Mouse (Mus musculus) intestine, embryonic 16.5 days (tissue): ENCODE measurements around the gene Resp18. TPM values are rescaled to one million over a fixed set of nuclear protein-coding genes. Genes with fewer than 3 reads are reported as not detected.

ENCODE experiments used
- ATAC-seq: fragments of 200-750 bp; cut with Nextera tagmentation; 2 replicates; pipeline ENCODE4 v1.8.0; 2017; ENCODE audit warnings: moderate TSS enrichment, moderate library complexity
- H3K27ac ChIP-seq: fragments of 300-500 bp; sonication (generic); 2 replicates; pipeline ENCODE4 v1.5.1; 2014; ENCODE audit warnings: mild to moderate bottlenecking, low read length
- H3K27me3 ChIP-seq: fragments of 300-500 bp; sonication (generic); replicated peaks from 2 replicates; pipeline ENCODE4 v1.6.1; 2014; ENCODE audit warnings: low read length, control low read depth, mixed read lengths; ENCODE audit not compliant: control insufficient read depth, insufficient read depth
- H3K36me3 ChIP-seq: fragments of 300-500 bp; sonication (generic); 2 replicates; pipeline ENCODE4 v1.6.1; 2014; ENCODE audit warnings: low read length, control low read depth; ENCODE audit not compliant: control insufficient read depth, insufficient read depth
- H3K4me1 ChIP-seq: fragments of 300-500 bp; sonication (generic); 2 replicates; pipeline ENCODE4 v1.6.1; 2014; ENCODE audit warnings: low read length, control low read depth, mixed read lengths; ENCODE audit not compliant: control insufficient read depth, insufficient read depth
- H3K4me2 ChIP-seq: fragments of 300-500 bp; sonication (generic); 2 replicates; pipeline ENCODE4 v1.6.1; 2014; ENCODE audit warnings: low read depth, low read length, control low read depth
- H3K4me3 ChIP-seq: fragments of 300-500 bp; sonication (generic); 2 replicates; pipeline ENCODE4 v1.5.1; 2014; ENCODE audit warnings: mild to moderate bottlenecking, low read length
- H3K9ac ChIP-seq: fragments of 300-500 bp; sonication (generic); 2 replicates; pipeline ENCODE4 v1.6.1; 2014; ENCODE audit warnings: low read depth, low read length
- H3K9me3 ChIP-seq: fragments of 300-500 bp; sonication (generic); 2 replicates; pipeline ENCODE4 v1.6.1; 2016; ENCODE audit warnings: low read length, control low read depth; ENCODE audit not compliant: control insufficient read depth
- WGBS: fragments of 180-500 bp; shearing (Covaris S2); extraction: QIAGEN DNeasy Blood & Tissue Kit; methylation state at CpG from one replicate; pipeline ENCODE4 v1.1.7; 2014; 5-methylcytosine and 5-hydroxymethylcytosine counted together
- polyA plus RNA-seq: library from polyadenylated mRNA; unstranded; fragments of >200 nt; fragmentation: Nextera tagmentation; extraction: Ambion mirVana; gene quantifications from 2 replicates; pipeline ENCODE4 v1.2.1, GENCODE M21; 2015

The Resp18 gene
- polyA plus RNA-seq = 9.2 and 9.9 TPM in 2 replicates

GRCm38 (mm10) chr1:75278228-75278627, at the start of gene Resp18:
Gene Resp18 (minus strand): TSS chr1:75278415.
- ATAC-seq = no peak
- H3K9me3 ChIP-seq = no peaks in the 10 kb centered on the region
- WGBS = 5% methylated on average over 13 of the region's 13 CpGs

DNA sequence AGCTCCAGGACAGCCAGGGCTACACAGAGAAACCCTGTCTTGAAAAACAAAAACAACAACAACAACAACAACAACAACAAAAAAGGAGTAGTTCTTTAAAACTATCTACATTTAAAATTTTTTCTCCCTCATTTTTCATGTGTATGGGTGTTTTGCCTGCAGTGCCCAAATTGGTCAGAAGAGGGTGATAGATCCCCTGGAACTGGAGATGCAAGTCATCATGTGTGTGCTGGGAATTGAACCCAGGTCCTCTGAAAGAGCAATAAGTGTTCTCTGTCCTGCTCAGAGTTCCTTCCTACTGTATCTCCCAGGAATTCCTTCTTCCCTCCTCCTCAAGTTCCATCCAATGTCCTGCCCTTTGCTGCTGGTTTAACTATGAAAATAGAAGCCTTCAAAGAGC, 49.2 kb upstream of the Resp18 start:
- Histone ChIP-seq H3K27ac (no peak overlapping the region), H3K9me3 (0 out of 2 replicates have a peak, but pooled peaks cover 3% of the 10 kb centered on the region), H3K4me2 (no peak overlapping the region), H3K36me3 (no peaks in the 10 kb centered on the region), H3K27me3 (no peaks in the 10 kb centered on the region), H3K4me1 (no peaks in the 10 kb centered on the region), H3K9ac (no peak overlapping the region), H3K4me3 (no peak overlapping the region)
- no peak for ATAC-seq

More at GRCm38 (mm10) chr1:75278228-75278627, at the start of gene Resp18:
- Histone ChIP-seq H3K4me3 (0 out of 2 replicates have a peak within 1 kb of the TSS, but pooled peaks have one; percentile 5), H3K4me1 (no peaks in the 10 kb centered on the region), H3K9ac (no peak within 1 kb of the TSS), H3K27me3 (peaks cover 9% of the 10 kb centered on the region), H3K36me3 (no peaks in the 10 kb centered on the region), H3K4me2 (no peak within 1 kb of the TSS), H3K27ac (no peak within 1 kb of the TSS)

GRCm38 (mm10) chr1:75319166-75319565, 41.0 kb upstream of the Resp18 start:
- Histone ChIP-seq H3K4me3 (no peak overlapping the region), H3K9ac (no peak overlapping the region), H3K27ac (no peak overlapping the region), H3K36me3 (no peaks in the 10 kb centered on the region), H3K9me3 (no peaks in the 10 kb centered on the region), H3K4me1 (peaks cover 11% of the 10 kb centered on the region), H3K27me3 (no peaks in the 10 kb centered on the region), H3K4me2 (no peak overlapping the region)
- ATAC-seq = no peak
- 80% methylated on average over 10 of the region's 10 CpGs for WGBS

- Histone ChIP-seq H3K4me2 (no peak overlapping the region), H3K4me3 (no peak overlapping the region), H3K27me3 (no peaks in the 10 kb centered on the region), H3K9ac (no peak overlapping the region), H3K9me3 (no peaks in the 10 kb centered on the region), H3K36me3 (no peaks in the 10 kb centered on the region), H3K4me1 (peaks cover 11% of the 10 kb centered on the region), H3K27ac (no peak overlapping the region)
- ATAC-seq = no peak
- 87% methylated on average over 4 of the region's 4 CpGs for WGBS
Measured at GRCm38 (mm10) chr1:75318736-75319135, 40.5 kb upstream of the Resp18 start.

- H3K9ac ChIP-seq = peak overlapping the region; percentile 43; the same call in 1 of the 2 replicates
- H3K27ac ChIP-seq = peak overlapping the region; percentile 27; the same call in 1 of the 2 replicates
- peak overlapping the region; percentile 39 for H3K4me2 ChIP-seq
- no peak for ATAC-seq
- no peaks in the 10 kb centered on the region for H3K9me3 ChIP-seq
- peaks cover 11% of the 10 kb centered on the region for H3K4me1 ChIP-seq
- no peaks in the 10 kb centered on the region for H3K36me3 ChIP-seq
- peak overlapping the region; percentile 27 for H3K4me3 ChIP-seq
- WGBS = 74% methylated on average over 3 of the region's 3 CpGs
- H3K27me3 ChIP-seq = no peaks in the 10 kb centered on the region
Measured at GRCm38 (mm10) chr1:75318301-75318700, 40.1 kb upstream of the Resp18 start.

- peak within 1 kb of the TSS; percentile 85 for H3K4me2 ChIP-seq
- peak within 1 kb of the TSS; percentile 79 for H3K4me3 ChIP-seq
- peak within 1 kb of the TSS; percentile 97 for H3K27ac ChIP-seq
- H3K9ac ChIP-seq = peak within 1 kb of the TSS; percentile 87
- no peaks in the 10 kb centered on the region for H3K27me3 ChIP-seq
- ATAC-seq = peak; percentile 97
- H3K36me3 ChIP-seq = no peaks in the 10 kb centered on the region
- WGBS = under 1% methylated on average over 90 of the region's 92 CpGs
- H3K4me1 ChIP-seq = peaks cover 11% of the 10 kb centered on the region
- H3K9me3 ChIP-seq = no peaks in the 10 kb centered on the region
Measured at GRCm38 (mm10) chr1:75317241-75318201, 39.3 kb upstream of the Resp18 start, which contains the start of gene Dnpep. Gene Dnpep (minus strand): TSS chr1:75317990.

GRCm38 (mm10) chr1:75316861-75317240, 38.6 kb upstream of the Resp18 start:
- H3K9me3 ChIP-seq = no peaks in the 10 kb centered on the region
- H3K27ac ChIP-seq = peak overlapping the region; percentile 97
- H3K36me3 ChIP-seq = no peaks in the 10 kb centered on the region
- no peaks in the 10 kb centered on the region for H3K27me3 ChIP-seq
- peaks cover 11% of the 10 kb centered on the region for H3K4me1 ChIP-seq
- peak; percentile 62 for ATAC-seq
- H3K9ac ChIP-seq = peak overlapping the region; percentile 87
- H3K4me2 ChIP-seq = peak overlapping the region; percentile 85
- H3K4me3 ChIP-seq = peak overlapping the region; percentile 79
- WGBS = under 1% methylated on average over 20 of the region's 20 CpGs

- ATAC-seq = no peak
- peak overlapping the region; percentile 87 for H3K9ac ChIP-seq
- 83% methylated on average over 28 of the region's 29 CpGs for WGBS
- H3K27ac ChIP-seq = peak overlapping the region; percentile 97; the same call in 1 of the 2 replicates
- H3K27me3 ChIP-seq = no peaks in the 10 kb centered on the region
- H3K4me1 ChIP-seq = peaks cover 11% of the 10 kb centered on the region
- peak overlapping the region; percentile 85 for H3K4me2 ChIP-seq
- H3K9me3 ChIP-seq = no peaks in the 10 kb centered on the region
- H3K4me3 ChIP-seq = peak overlapping the region; percentile 79
- 0 out of 2 replicates have a peak, but pooled peaks cover 3% of the 10 kb centered on the region for H3K36me3 ChIP-seq
Measured at GRCm38 (mm10) chr1:75315456-75316365, 37.5 kb upstream of the Resp18 start.

DNA sequence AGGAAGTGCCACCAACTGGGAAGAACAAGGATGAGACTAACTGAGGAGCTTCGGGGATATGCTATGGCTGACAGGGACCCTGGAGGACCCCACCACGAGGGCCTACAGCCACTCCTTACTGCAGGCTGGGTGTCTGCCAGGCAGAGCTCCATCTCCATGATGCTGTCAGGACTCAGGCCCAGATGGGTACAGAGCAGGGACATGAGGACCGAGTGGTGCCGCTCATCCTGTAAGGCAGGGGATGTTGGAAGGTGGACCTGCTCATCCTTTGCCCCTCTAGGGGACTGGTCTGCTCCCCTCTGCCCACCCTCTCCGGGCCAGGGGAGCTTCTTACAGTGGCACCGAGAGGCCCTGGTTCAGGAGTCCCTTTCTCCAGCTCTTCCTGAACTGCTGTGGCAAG, 36.8 kb upstream of the Resp18 start:
- H3K9me3 ChIP-seq = no peaks in the 10 kb centered on the region
- no peak overlapping the region for H3K27ac ChIP-seq
- WGBS = 86% methylated on average over 6 of the region's 6 CpGs
- no peak overlapping the region for H3K4me2 ChIP-seq
- no peak overlapping the region for H3K4me3 ChIP-seq
- H3K36me3 ChIP-seq = 0 out of 2 replicates have a peak, but pooled peaks cover 3% of the 10 kb centered on the region
- H3K4me1 ChIP-seq = peaks cover 11% of the 10 kb centered on the region
- no peak overlapping the region for H3K9ac ChIP-seq
- no peaks in the 10 kb centered on the region for H3K27me3 ChIP-seq
- no peak for ATAC-seq
